Mouse (Mus musculus) left cerebral cortex, adult 9 months (tissue): ENCODE results near the gene Pcmt1.

Source experiments
- DNase-seq, 2 experiments: peaks; one replicate each; pipeline ENCODE4 v3.0.0; 2022; ENCODE audit warnings: low spot score in 2 of 2

Pcmt1 gene

DNA sequence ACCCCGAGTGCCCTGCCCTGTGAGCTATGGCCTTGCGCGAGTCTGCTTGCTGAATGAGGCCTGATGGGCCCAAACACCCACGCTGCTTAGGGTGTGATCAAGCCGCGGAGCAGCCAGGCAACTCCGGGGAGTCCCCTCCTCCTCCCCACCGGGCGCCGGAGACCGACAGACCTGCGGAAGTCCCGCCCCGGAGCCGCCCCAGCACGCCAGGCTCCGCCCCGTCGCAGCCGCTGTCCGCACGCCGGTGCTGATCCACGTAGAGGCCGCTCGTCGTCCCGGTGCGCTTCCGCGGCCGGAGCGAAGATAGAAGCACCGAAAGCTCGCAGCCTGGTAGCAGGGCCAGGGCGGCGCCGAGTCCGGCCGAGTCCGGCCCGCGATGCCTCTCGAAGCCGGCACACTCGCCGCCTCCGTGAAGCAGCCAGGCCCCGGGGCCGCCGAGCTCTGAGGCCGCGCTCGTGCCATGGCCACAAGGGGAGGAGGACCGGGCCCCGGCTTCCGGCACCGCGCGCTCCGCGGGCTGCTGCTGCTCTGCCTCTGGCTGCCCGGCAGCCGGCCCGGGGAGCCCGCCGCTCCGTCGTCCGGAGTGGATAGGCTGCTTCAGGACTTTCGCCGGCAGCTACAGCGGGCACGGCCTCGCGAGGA is 91.2 kb downstream of the Pcmt1 start, which contains the start of gene Lrp11:
Gene Lrp11 (plus strand): TSS at position 209 of the 642 bp plus-strand sequence.
- peak; percentile 59 to 85 for DNase-seq

DNA sequence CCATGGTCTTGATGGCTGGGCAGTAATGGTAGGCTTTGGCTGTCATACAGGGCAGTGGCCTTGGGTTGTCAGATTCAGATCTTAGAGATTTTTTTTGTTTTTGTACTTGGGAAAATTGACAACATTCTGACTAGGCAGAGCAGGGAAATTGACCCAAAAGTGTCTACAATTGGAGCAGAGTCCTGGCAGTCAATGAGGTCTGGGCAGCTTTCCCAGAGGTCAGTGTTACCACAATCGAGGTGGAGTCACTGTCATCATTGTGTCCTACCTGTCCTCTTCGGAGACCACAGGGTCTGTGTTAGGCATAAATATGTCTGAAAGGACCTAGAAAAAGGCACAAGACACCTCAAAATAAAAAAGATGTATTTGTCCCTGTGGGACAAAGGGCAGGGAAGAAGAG is 94.2 kb downstream of the Pcmt1 start:
- no peak for DNase-seq

DNA sequence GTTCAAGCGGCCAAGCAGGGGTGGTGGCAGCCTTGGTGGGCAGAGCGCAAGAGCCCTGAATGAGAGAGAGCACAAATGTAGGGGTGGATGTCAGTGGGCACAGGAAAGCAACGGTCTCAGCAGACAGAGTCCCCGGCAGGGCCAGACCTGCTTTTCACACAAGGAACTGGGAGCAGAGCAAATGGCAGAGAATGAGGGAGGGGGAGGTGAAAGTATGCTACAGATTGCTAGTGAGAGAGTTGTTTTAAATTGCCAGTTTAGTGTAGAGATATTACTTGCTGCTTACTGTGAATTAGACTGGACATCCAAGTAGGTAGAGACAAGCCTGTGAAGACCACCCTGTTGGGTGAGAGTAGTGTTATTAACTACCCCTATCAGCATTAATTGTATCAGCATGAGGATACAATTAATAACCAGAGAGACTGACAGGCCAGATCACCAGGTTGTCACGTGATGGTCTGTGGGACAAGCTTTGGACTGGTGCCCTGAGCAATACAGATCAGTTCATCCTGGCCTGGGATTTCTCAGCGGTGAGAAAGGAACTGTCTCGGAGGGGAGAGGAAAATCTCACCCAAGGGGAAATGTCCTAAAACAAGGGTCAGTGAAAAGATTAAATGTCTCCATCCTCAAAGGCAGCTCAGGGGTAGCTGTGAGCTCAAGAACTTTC is 97.9 kb downstream of the Pcmt1 start:
- DNase-seq = no peak

DNA sequence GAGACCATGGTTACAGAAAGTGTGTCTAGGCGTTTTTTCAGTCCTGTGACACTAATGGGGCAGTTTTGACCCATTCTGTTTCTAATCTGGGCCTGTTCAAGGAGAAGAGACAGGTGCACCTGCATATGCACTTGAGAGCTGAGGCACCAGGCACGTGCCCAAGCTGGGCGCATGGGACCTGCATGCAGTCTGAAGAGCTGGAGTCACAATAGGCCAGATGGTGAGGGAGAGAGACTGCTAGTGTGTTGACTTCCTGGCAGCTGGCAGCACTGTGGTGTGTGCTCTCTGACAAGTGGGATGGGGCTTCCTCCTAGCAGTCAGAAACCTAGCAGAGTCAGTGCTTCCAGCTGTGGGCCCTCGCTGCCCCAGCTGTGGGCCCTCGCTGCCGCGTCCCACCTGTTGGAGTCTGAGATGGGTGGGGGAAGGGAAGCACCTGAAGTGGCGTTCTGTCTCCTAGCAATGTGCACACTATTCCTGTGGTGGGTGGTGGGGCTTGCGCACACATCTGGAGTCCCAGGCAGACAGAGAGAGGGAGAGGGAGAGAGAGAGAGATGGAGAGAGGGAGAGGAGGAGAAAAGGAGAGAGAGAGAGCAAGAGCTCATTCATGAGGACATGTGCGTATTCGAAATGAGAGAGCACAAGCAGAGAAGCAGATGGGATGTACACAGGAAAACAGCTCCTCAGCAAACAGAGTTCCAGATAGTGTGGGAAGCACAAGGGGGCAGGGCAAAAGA is 98.6 kb downstream of the Pcmt1 start:
- DNase-seq = no peak

DNA sequence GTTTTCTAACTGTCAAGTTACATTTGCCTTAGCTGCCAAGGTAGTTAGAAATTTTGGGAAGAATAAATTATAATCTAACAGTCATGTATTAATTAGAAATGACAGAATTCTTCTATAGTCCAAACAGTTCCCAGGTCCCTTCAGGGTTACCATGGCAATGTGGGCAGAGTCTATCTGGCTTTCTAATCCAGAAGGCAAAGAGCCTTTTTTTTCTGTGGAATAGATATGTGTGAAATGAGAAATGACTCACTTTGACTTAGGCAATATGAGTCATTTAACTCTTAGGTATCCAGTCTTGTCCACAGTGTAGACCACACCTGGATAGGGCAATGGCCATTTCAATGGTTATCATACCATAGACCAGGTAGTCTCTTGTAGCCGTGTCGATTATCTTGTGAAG is 99.5 kb downstream of the Pcmt1 start:
- no peak for DNase-seq
